Mouse (Mus musculus): ENCODE results near the gene Htr1f.

- TF ChIP-seq CTCF (IDR thresholded peaks at IDR 0.05; ENCODE audit: extremely low read depth, insufficient read length, insufficient replicate concordance, low read depth, low read length) (no peak), POLR2A (IDR thresholded peaks at IDR 0.05; ENCODE audit: low read depth, low read length) (no peak)
These were observed 216.2 kb downstream of the Htr1f start for GRCm38 (mm10) chr16:64889496-64889895.
